In genomic region chr5:137599600-137599999, GRCm38 (mm10) we compare ENCODE assay signal across 7 mouse cellular contexts. TPM values are rescaled to one million over a fixed set of nuclear protein-coding genes. Genes with fewer than 3 reads are reported as not detected.
A peak's percentile ranks its signal among the peaks of the same experiment; 100 is the strongest.
DNase-seq lines count a peak whose midpoint lies in the region; ATAC-seq lines count a peak whose summit lies in the region.

No protein-coding gene starts in this region.

- H3K4me3 ChIP-seq in megakaryocyte, embryonic 14.5 days (replicated peaks), result peak overlapping the region; percentile 96
- peak overlapping the region; percentile 74 for H3K4me3 ChIP-seq in forebrain, embryonic 13.5 days
- H3K4me3 ChIP-seq in limb, embryonic 12.5 days (replicated peaks), result peak overlapping the region; percentile 72
- peak overlapping the region; percentile 64 for H3K4me3 ChIP-seq in stomach, embryonic 14.5 days (ENCODE audit: low read depth, low read length)

- no peak overlapping the region for H3K27ac ChIP-seq in forebrain, embryonic 13.5 days
- peak overlapping the region; percentile 17; the same call in 1 of the 2 replicates for H3K27ac ChIP-seq in limb, embryonic 12.5 days
- no peak overlapping the region; the same call in 1 of the 2 replicates for H3K27ac ChIP-seq in stomach, embryonic 14.5 days (ENCODE audit: low read length)

- peak overlapping the region; percentile 97 for H3K4me2 ChIP-seq in forebrain, embryonic 13.5 days
- peak overlapping the region; percentile 94 for H3K4me2 ChIP-seq in limb, embryonic 12.5 days
- peak overlapping the region; percentile 81 for H3K4me2 ChIP-seq in stomach, embryonic 14.5 days (replicated peaks; ENCODE audit: low read depth, low read length)

- H3K9ac ChIP-seq in forebrain, embryonic 13.5 days, result peak overlapping the region; percentile 88
- peak overlapping the region; percentile 83 for H3K9ac ChIP-seq in limb, embryonic 12.5 days (replicated peaks)
- H3K9ac ChIP-seq in stomach, embryonic 14.5 days (replicated peaks; ENCODE audit: low read depth, low read length), result peak overlapping the region; percentile 73

- no peak for ATAC-seq in megakaryocyte, adult 5-6 weeks (ENCODE audit: poor library complexity, severe bottlenecking)
- ATAC-seq in forebrain, embryonic 13.5 days, result no peak
- no peak for ATAC-seq in limb, embryonic 12.5 days (ENCODE audit: insufficient number of reproducible peaks, insufficient read depth, low FRiP score, low TSS enrichment, low read depth)
- ATAC-seq in stomach, embryonic 14.5 days (ENCODE audit: insufficient number of reproducible peaks, insufficient read depth, low FRiP score, low read depth), result no peak

- peaks cover 19% of the 10 kb centered on the region for H3K36me3 ChIP-seq in megakaryocyte, embryonic 14.5 days (replicated peaks; ENCODE audit: low read length)
- peaks cover 14% of the 10 kb centered on the region for H3K36me3 ChIP-seq in forebrain, embryonic 13.5 days (ENCODE audit: poor library complexity, severe bottlenecking)
- peaks cover 28% of the 10 kb centered on the region for H3K36me3 ChIP-seq in limb, embryonic 12.5 days
- H3K36me3 ChIP-seq in stomach, embryonic 14.5 days (ENCODE audit: control insufficient read depth, insufficient read depth, low read length), result 0 out of 2 replicates have a peak, but pooled peaks cover 2% of the 10 kb centered on the region

- DNase-seq in thymus, postnatal 14 days, result no peak
- no peak for DNase-seq in gastrocnemius, adult 8-10 months (ENCODE audit: low spot score in 2 of 2)

- no peaks in the 10 kb centered on the region for H3K9me3 ChIP-seq in megakaryocyte, embryonic 14.5 days
- no peaks in the 10 kb centered on the region for H3K9me3 ChIP-seq in forebrain, embryonic 13.5 days (replicated peaks)
- no peaks in the 10 kb centered on the region for H3K9me3 ChIP-seq in limb, embryonic 12.5 days
- H3K9me3 ChIP-seq in stomach, embryonic 14.5 days (ENCODE audit: control insufficient read depth, low read depth, low read length), result no peaks in the 10 kb centered on the region

- H3K4me1 ChIP-seq in megakaryocyte, embryonic 14.5 days, result peaks cover 69% of the 10 kb centered on the region
- peaks cover 39% of the 10 kb centered on the region for H3K4me1 ChIP-seq in forebrain, embryonic 13.5 days
- peaks cover 36% of the 10 kb centered on the region for H3K4me1 ChIP-seq in limb, embryonic 12.5 days (replicated peaks)
- H3K4me1 ChIP-seq in stomach, embryonic 14.5 days (ENCODE audit: control insufficient read depth, insufficient read depth, low read length), result peaks cover 16% of the 10 kb centered on the region

- 73% methylated on average over 9 of the region's 9 CpGs for WGBS in forebrain, embryonic 13.5 days
- 78% methylated on average over 9 of the region's 9 CpGs for WGBS in limb, embryonic 12.5 days
- 68% methylated on average over 9 of the region's 9 CpGs for WGBS in stomach, embryonic 14.5 days

- no peaks in the 10 kb centered on the region for H3K27me3 ChIP-seq in megakaryocyte, embryonic 14.5 days (replicated peaks)
- H3K27me3 ChIP-seq in forebrain, embryonic 13.5 days, result no peaks in the 10 kb centered on the region
- no peaks in the 10 kb centered on the region for H3K27me3 ChIP-seq in limb, embryonic 12.5 days
- no peaks in the 10 kb centered on the region for H3K27me3 ChIP-seq in stomach, embryonic 14.5 days (ENCODE audit: control insufficient read depth, insufficient read depth, low read length)

RNA-seq across cellular contexts. Expression of gene Mospd3, which starts 1.3 kb away (rescaled TPM):
- polyA plus RNA-seq in megakaryocyte, embryonic 14.5 days (2012; ENCODE audit: insufficient read depth, low replicate concordance), result 459 and 906 TPM in 2 replicates
- total RNA-seq in megakaryocyte, adult 5-6 weeks (2015), result 60.5 and 64.2 TPM in 2 replicates
- total RNA-seq in megakaryocyte, adult 5-6 weeks (2017), result 6.4 and 10.6 TPM in 2 replicates
- polyA plus RNA-seq in forebrain, embryonic 13.5 days (2015; fragmentation: Nextera tagmentation; extraction: Ambion mirVana), result 31.1 and 31.9 TPM in 2 replicates
- 21.1 and 28.5 TPM in 2 replicates for polyA plus RNA-seq in limb, embryonic 12.5 days (2016; fragmentation: Nextera tagmentation; extraction: Ambion mirVana)
- polyA plus RNA-seq in stomach, embryonic 14.5 days (2014; fragmentation: Nextera tagmentation; extraction: Ambion mirVana), result 32.3 and 34.2 TPM in 2 replicates
- 10 to 100 TPM; 10.1 to 13.6 (median 11.6) TPM for total RNA-seq in gastrocnemius, adult 8-10 months (2022)

RNA-seq across cellular contexts. Expression of gene Pcolce, which starts 14.0 kb away (rescaled TPM):
- 0.09 and 0.87 TPM in 2 replicates for polyA plus RNA-seq in megakaryocyte, embryonic 14.5 days (2012; ENCODE audit: insufficient read depth, low replicate concordance)
- 0.40 and 1.0 TPM in 2 replicates for total RNA-seq in megakaryocyte, adult 5-6 weeks (2015)
- total RNA-seq in megakaryocyte, adult 5-6 weeks (2017), result 0.51 TPM in 1 of 2 replicates, not detected in the other
- 6.9 and 7.1 TPM in 2 replicates for polyA plus RNA-seq in forebrain, embryonic 13.5 days (2015; fragmentation: Nextera tagmentation; extraction: Ambion mirVana)
- polyA plus RNA-seq in limb, embryonic 12.5 days (2016; fragmentation: Nextera tagmentation; extraction: Ambion mirVana), result 128 and 135 TPM in 2 replicates
- polyA plus RNA-seq in stomach, embryonic 14.5 days (2014; fragmentation: Nextera tagmentation; extraction: Ambion mirVana), result 143 and 145 TPM in 2 replicates
- total RNA-seq in gastrocnemius, adult 8-10 months (2022), result 10 to 100 TPM; 16.2 to 35.4 (median 22.9) TPM

RNA-seq across cellular contexts. Expression of gene Fbxo24, which starts 29.2 kb away (rescaled TPM):
- 0.15 TPM in 1 of 2 replicates, not detected in the other for polyA plus RNA-seq in megakaryocyte, embryonic 14.5 days (2012; ENCODE audit: insufficient read depth, low replicate concordance)
- total RNA-seq in megakaryocyte, adult 5-6 weeks (2015), result 0.18 TPM in 1 of 2 replicates, not detected in the other
- 0.37 TPM in 1 of 2 replicates, not detected in the other for total RNA-seq in megakaryocyte, adult 5-6 weeks (2017)
- 0.14 and 0.22 TPM in 2 replicates for polyA plus RNA-seq in forebrain, embryonic 13.5 days (2015; fragmentation: Nextera tagmentation; extraction: Ambion mirVana)
- polyA plus RNA-seq in limb, embryonic 12.5 days (2016; fragmentation: Nextera tagmentation; extraction: Ambion mirVana), result 0.20 and 0.31 TPM in 2 replicates
- polyA plus RNA-seq in stomach, embryonic 14.5 days (2014; fragmentation: Nextera tagmentation; extraction: Ambion mirVana), result 0.14 and 0.20 TPM in 2 replicates
- under 1 TPM in 2 of 4 experiments, not detected in 2; 0.20 to 0.29 TPM for total RNA-seq in gastrocnemius, adult 8-10 months (2022)

RNA-seq across cellular contexts. Expression of gene Lrch4, which starts 29.3 kb away (rescaled TPM):
- 138 and 187 TPM in 2 replicates for polyA plus RNA-seq in megakaryocyte, embryonic 14.5 days (2012; ENCODE audit: insufficient read depth, low replicate concordance)
- total RNA-seq in megakaryocyte, adult 5-6 weeks (2015), result 76.5 and 93.0 TPM in 2 replicates
- total RNA-seq in megakaryocyte, adult 5-6 weeks (2017), result 57.1 and 66.7 TPM in 2 replicates
- polyA plus RNA-seq in forebrain, embryonic 13.5 days (2015; fragmentation: Nextera tagmentation; extraction: Ambion mirVana), result 24.5 and 25.0 TPM in 2 replicates
- 36.0 and 37.6 TPM in 2 replicates for polyA plus RNA-seq in limb, embryonic 12.5 days (2016; fragmentation: Nextera tagmentation; extraction: Ambion mirVana)
- polyA plus RNA-seq in stomach, embryonic 14.5 days (2014; fragmentation: Nextera tagmentation; extraction: Ambion mirVana), result 37.1 and 39.2 TPM in 2 replicates
- 10 to 100 TPM; 12.7 to 15.7 (median 14.6) TPM for total RNA-seq in gastrocnemius, adult 8-10 months (2022)

RNA-seq across cellular contexts. Expression of gene Gm20605, which starts 29.4 kb away (rescaled TPM):
- polyA plus RNA-seq in megakaryocyte, embryonic 14.5 days (2012; ENCODE audit: insufficient read depth, low replicate concordance), result 5.6 and 30.5 TPM in 2 replicates
- 8.1 and 10.2 TPM in 2 replicates for total RNA-seq in megakaryocyte, adult 5-6 weeks (2015)
- total RNA-seq in megakaryocyte, adult 5-6 weeks (2017), result 5.7 and 18.8 TPM in 2 replicates
- 7.3 and 10.8 TPM in 2 replicates for polyA plus RNA-seq in forebrain, embryonic 13.5 days (2015; fragmentation: Nextera tagmentation; extraction: Ambion mirVana)
- polyA plus RNA-seq in limb, embryonic 12.5 days (2016; fragmentation: Nextera tagmentation; extraction: Ambion mirVana), result 8.4 and 9.7 TPM in 2 replicates
- 8.1 and 10.7 TPM in 2 replicates for polyA plus RNA-seq in stomach, embryonic 14.5 days (2014; fragmentation: Nextera tagmentation; extraction: Ambion mirVana)
- 1 to 10 TPM; 1.9 to 3.5 (median 2.5) TPM for total RNA-seq in gastrocnemius, adult 8-10 months (2022)

Comparison
In these comparisons a context has a peak if more than half of its experiments do, and no peak if none do; other contexts are left out.
1. RNA of gene Mospd3, which starts 1.3 kb away (polyA plus RNA-seq): 459 to 906 TPM in megakaryocyte, embryonic 14.5 days; 32.3 to 34.2 TPM in stomach, embryonic 14.5 days, 31.1 to 31.9 TPM in forebrain, embryonic 13.5 days and 21.1 to 28.5 TPM in limb, embryonic 12.5 days; every median in the first group is over 10 times any median in the second.
2. RNA of gene Pcolce, which starts 14.0 kb away (polyA plus RNA-seq): 143 to 145 TPM in stomach, embryonic 14.5 days and 128 to 135 TPM in limb, embryonic 12.5 days; 6.9 to 7.1 TPM in forebrain, embryonic 13.5 days and 0.09 to 0.87 TPM in megakaryocyte, embryonic 14.5 days; every median in the first group is over 10 times any median in the second.
3. Peak in every context shown above with its lines, with median percentiles within 50 percentile points of each other: H3K4me3 ChIP-seq, H3K4me2 ChIP-seq and H3K9ac ChIP-seq.